Mouse (Mus musculus) heart, embryonic 10.5 days (tissue): Measurements from ENCODE around the gene Glis2. TPM values are rescaled to one million over a fixed set of nuclear protein-coding genes. Genes with fewer than 3 reads are reported as not detected.
A peak's percentile ranks its signal among the peaks of the same experiment; 100 is the strongest.

Experiments used
- DNase-seq: peaks from one replicate; pipeline ENCODE4 v3.0.0-alpha.2; 2017; ENCODE audit warnings: low spot score
- H3K27ac ChIP-seq: fragments of 300-500 bp; sonication (generic); 2 replicates; pipeline ENCODE4 v1.5.1; 2016; ENCODE audit warnings: mild to moderate bottlenecking
- H3K27me3 ChIP-seq: fragments of 300-500 bp; sonication (generic); 2 replicates; pipeline ENCODE4 v1.6.1; 2016; ENCODE audit warnings: mild to moderate bottlenecking; ENCODE audit not compliant: poor library complexity, insufficient read depth, severe bottlenecking
- H3K36me3 ChIP-seq: fragments of 300-500 bp; sonication (generic); 2 replicates; pipeline ENCODE4 v1.6.1; 2016; ENCODE audit warnings: mild to moderate bottlenecking, moderate library complexity
- H3K4me1 ChIP-seq: fragments of 300-500 bp; sonication (generic); 2 replicates; pipeline ENCODE4 v1.6.1; 2016; ENCODE audit warnings: mild to moderate bottlenecking
- H3K4me3 ChIP-seq: fragments of 300-500 bp; sonication (generic); 2 replicates; pipeline ENCODE4 v1.5.1; 2016; ENCODE audit warnings: mild to moderate bottlenecking, moderate library complexity
- H3K9me3 ChIP-seq: fragments of 300-500 bp; sonication (generic); 2 replicates; pipeline ENCODE4 v1.6.1; 2016; ENCODE audit warnings: mild to moderate bottlenecking, moderate library complexity
- WGBS: fragments of 180-500 bp; shearing (Covaris S2); methylation state at CpG from one replicate; pipeline ENCODE4 v1.1.7; 2016; 5-methylcytosine and 5-hydroxymethylcytosine counted together
- polyA plus RNA-seq: library from polyadenylated mRNA; unstranded; fragments of >200 nt; fragmentation: Nextera tagmentation; extraction: Ambion mirVana; gene quantifications from 2 replicates; pipeline ENCODE4 v1.2.1, GENCODE M21; 2016

Glis2 gene
- polyA plus RNA-seq, 1 experiment from 2014 or later: 20.7 TPM

GRCm38 (mm10) chr16:4638891-4639390 is 44.4 kb downstream of the Glis2 start:
- H3K27ac ChIP-seq: no peak overlapping the region
- no peak for DNase-seq
- H3K36me3 ChIP-seq: peaks cover 11% of the 10 kb centered on the region; the same call in 1 of the 2 replicates
- H3K4me1 ChIP-seq: peaks cover 69% of the 10 kb centered on the region
- no peaks in the 10 kb centered on the region for H3K27me3 ChIP-seq
- H3K9me3 ChIP-seq: no peaks in the 10 kb centered on the region
- H3K4me3 ChIP-seq: no peak overlapping the region
- WGBS: 68% methylated on average over 3 of the region's 3 CpGs

- peak within 1 kb of the TSS; percentile 87 for H3K27ac ChIP-seq
- WGBS: under 1% methylated on average over 22 of the region's 22 CpGs
- H3K9me3 ChIP-seq: no peaks in the 10 kb centered on the region
- peaks cover 71% of the 10 kb centered on the region for H3K4me1 ChIP-seq
- H3K4me3 ChIP-seq: peak within 1 kb of the TSS; percentile 69
- no peaks in the 10 kb centered on the region for H3K27me3 ChIP-seq
- peaks cover 4% of the 10 kb centered on the region; the same call in 1 of the 2 replicates for H3K36me3 ChIP-seq
- peak; percentile 97 for DNase-seq
Measured at GRCm38 (mm10) chr16:4639831-4640237, 45.3 kb downstream of the Glis2 start, which contains the start of the genes Vasn and Dnaja3. Gene Vasn, plus strand, starts transcription at chr16:4639941. Gene Dnaja3, plus strand, starts transcription at chr16:4639989.

DNA sequence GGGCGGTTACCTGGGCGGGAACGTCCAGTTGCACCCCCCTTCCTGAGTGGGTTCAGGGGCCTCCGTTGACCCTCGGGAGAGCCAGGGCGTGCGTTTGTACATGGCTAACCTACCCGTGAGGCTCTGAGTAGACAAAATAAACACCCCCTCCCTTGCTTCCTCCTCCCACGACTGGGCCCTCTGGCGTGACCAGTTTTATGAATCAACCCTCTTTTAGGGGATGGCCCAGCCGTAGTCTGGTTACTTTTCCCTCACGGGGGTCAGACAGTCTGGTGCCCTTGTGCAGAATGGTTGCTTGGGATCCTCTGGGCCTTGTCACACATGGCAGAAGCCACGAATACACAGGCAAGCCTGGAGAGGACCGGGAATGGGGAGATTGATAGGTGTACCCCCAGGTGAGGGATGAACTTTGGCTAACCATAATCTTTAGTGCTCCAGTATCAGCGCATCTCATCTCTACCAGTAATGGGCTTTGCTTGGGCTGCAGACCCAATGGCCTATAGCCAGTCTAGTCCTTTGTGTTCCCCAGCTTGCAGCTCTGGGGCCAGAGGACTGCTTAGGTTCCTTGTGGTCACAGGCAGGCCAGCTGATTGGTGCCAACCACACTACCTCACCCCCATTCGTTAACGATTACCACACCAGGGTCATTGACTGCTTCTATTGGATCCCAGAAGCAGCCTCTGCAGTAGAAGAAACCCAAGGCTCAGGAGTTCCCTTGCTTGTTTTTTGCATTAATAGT is 45.9 kb downstream of the Glis2 start:
- H3K27ac ChIP-seq: peak overlapping the region; percentile 87
- no peak for DNase-seq
- H3K36me3 ChIP-seq: peaks cover 4% of the 10 kb centered on the region; the same call in 1 of the 2 replicates
- peak overlapping the region; percentile 69 for H3K4me3 ChIP-seq
- H3K9me3 ChIP-seq: no peaks in the 10 kb centered on the region
- 6% methylated on average over 17 of the region's 17 CpGs for WGBS
- peaks cover 67% of the 10 kb centered on the region for H3K4me1 ChIP-seq
- H3K27me3 ChIP-seq: no peaks in the 10 kb centered on the region

DNA sequence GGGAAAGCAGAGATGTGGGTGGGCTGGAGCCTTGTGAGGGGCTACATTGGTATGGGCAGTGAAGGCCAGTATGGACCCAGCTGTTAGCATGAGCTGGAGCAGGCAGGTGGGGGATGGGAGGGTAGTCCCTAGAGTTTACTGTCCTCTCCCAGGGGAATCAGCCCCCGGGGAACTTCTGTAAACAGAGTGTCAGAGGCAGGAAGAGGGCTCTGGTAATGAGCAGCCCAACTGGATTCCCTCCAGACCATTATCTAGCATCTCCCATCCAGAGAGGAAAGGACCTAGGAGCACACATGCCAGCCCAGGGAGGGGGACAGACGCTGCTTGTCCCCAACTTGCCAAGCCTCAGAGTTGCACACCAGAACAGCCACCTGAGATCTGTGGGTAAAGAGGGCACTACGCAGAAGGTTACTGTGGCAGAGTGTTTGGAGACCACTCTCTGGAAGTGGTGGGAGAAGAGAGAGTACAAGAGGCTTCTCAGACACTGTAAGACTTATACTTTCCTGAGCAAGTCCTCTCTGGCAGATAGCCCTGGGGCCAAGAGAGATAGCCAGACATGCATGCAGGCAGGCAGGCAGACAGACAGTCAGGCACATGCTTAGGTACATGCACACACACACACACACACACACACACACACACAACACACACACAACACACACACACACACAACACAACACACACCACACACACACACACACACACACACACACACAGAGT is 46.8 kb downstream of the Glis2 start:
- DNase-seq: no peak

GRCm38 (mm10) chr16:4642190-4642589 is 47.7 kb downstream of the Glis2 start:
- Histone ChIP-seq H3K27ac (peak overlapping the region; percentile 87), H3K4me1 (peaks cover 75% of the 10 kb centered on the region), H3K4me3 (peak overlapping the region; percentile 69), H3K36me3 (peaks cover 4% of the 10 kb centered on the region; the same call in 1 of the 2 replicates), H3K27me3 (no peaks in the 10 kb centered on the region), H3K9me3 (no peaks in the 10 kb centered on the region)
- peak; percentile 94 for DNase-seq
- 15% methylated on average over 13 of the region's 13 CpGs for WGBS

More for the DNA sequence above, 46.8 kb downstream of the Glis2 start:
- Histone ChIP-seq H3K27me3 (no peaks in the 10 kb centered on the region), H3K9me3 (no peaks in the 10 kb centered on the region), H3K4me1 (peaks cover 66% of the 10 kb centered on the region), H3K4me3 (peak overlapping the region; percentile 69), H3K36me3 (peaks cover 4% of the 10 kb centered on the region; the same call in 1 of the 2 replicates), H3K27ac (peak overlapping the region; percentile 87)
- WGBS: 19% methylated on average over 3 of the region's 3 CpGs

GRCm38 (mm10) chr16:4642937-4643336 is 48.4 kb downstream of the Glis2 start:
- Histone ChIP-seq H3K36me3 (peaks cover 9% of the 10 kb centered on the region), H3K4me3 (peak overlapping the region; percentile 69), H3K27me3 (no peaks in the 10 kb centered on the region), H3K9me3 (no peaks in the 10 kb centered on the region), H3K4me1 (peaks cover 83% of the 10 kb centered on the region), H3K27ac (peak overlapping the region; percentile 87)
- no peak for DNase-seq
- WGBS: 80% methylated on average over 6 of the region's 6 CpGs

DNA sequence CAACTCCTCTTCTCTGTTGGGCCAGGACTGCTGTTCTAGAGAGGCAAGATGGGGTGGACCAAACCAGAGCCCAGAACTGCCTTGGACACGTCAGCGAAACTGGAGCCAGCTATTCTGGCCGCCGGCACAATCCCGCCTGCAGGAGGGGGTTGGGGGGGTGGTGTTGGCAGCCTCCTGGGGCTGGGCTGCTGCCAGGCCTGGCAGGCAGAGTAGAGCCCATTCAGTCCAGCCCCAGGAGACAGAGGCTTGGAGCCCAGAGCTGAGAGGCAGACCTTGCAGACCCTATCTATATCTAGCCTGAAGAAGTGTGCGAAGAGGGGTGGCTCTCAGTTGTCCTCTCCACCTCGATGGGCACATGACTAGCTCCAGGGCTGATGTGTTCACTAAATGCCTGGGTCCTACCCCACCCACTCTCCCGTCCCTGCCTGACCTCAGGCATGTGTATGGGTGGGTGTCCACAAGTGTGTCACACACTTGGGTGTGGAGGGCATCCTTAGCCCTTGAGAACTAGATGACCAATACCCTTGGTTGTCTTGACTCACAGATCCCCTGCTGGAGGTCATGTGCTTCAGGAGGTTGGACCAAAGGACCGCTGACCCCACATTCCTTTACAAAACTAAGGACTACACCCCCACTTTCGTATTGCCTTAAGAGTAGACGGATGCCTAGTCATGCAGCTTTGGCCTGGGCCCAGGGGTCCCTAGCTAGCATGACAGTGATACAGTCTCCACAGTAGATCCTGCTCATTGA is 49.3 kb downstream of the Glis2 start:
- Histone ChIP-seq H3K27ac (peak overlapping the region; percentile 87), H3K36me3 (peaks cover 18% of the 10 kb centered on the region), H3K4me1 (peaks cover 91% of the 10 kb centered on the region), H3K4me3 (no peak overlapping the region), H3K27me3 (no peaks in the 10 kb centered on the region), H3K9me3 (no peaks in the 10 kb centered on the region)
- 66% methylated on average over 11 of the region's 11 CpGs for WGBS
- no peak for DNase-seq

- no peak for DNase-seq
- peaks cover 36% of the 10 kb centered on the region for H3K36me3 ChIP-seq
- no peaks in the 10 kb centered on the region for H3K27me3 ChIP-seq
- H3K9me3 ChIP-seq: no peaks in the 10 kb centered on the region
- H3K27ac ChIP-seq: peak overlapping the region; percentile 75
- H3K4me3 ChIP-seq: no peak overlapping the region
- peaks cover 89% of the 10 kb centered on the region for H3K4me1 ChIP-seq
- 71% methylated on average over 4 of the region's 4 CpGs for WGBS
Measured at GRCm38 (mm10) chr16:4645867-4646266, 51.4 kb downstream of the Glis2 start.

DNA sequence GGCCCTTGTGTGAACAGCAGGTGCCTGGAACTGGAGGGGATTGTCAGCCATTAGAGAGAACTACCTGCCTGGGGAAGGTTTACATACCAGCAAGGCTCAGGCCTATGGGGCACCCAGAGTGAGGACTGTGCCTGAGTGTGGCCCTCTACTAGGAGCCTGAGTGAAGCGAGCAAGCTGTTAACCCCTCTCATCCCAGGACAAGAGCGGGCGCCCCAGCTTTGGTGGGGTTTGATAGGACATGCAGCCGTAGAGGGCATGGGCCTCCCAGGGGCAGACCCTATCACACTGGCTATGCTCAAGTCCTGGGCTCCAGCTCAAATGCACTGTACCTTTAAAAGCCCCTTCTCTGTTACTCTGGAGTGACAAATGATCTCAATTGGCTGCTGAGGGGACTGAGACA is 52.3 kb downstream of the Glis2 start:
- peaks cover 46% of the 10 kb centered on the region for H3K36me3 ChIP-seq
- peak overlapping the region; percentile 25; the same call in 1 of the 2 replicates for H3K4me3 ChIP-seq
- peak overlapping the region; percentile 75 for H3K27ac ChIP-seq
- H3K27me3 ChIP-seq: no peaks in the 10 kb centered on the region
- WGBS: 64% methylated on average over 4 of the region's 4 CpGs
- DNase-seq: no peak
- peaks cover 88% of the 10 kb centered on the region for H3K4me1 ChIP-seq
- H3K9me3 ChIP-seq: no peaks in the 10 kb centered on the region

- DNase-seq: no peak
- Histone ChIP-seq H3K4me1 (peaks cover 88% of the 10 kb centered on the region), H3K27ac (peak overlapping the region; percentile 75), H3K27me3 (no peaks in the 10 kb centered on the region), H3K36me3 (peaks cover 54% of the 10 kb centered on the region), H3K9me3 (no peaks in the 10 kb centered on the region), H3K4me3 (peak overlapping the region; percentile 25; the same call in 1 of the 2 replicates)
- 52% methylated on average over 13 of the region's 13 CpGs for WGBS
Measured at GRCm38 (mm10) chr16:4647651-4648141, 53.2 kb downstream of the Glis2 start.

- no peak overlapping the region for H3K27ac ChIP-seq
- H3K4me3 ChIP-seq: no peak overlapping the region
- H3K36me3 ChIP-seq: peaks cover 63% of the 10 kb centered on the region
- WGBS: 88% methylated on average over 28 of the region's 28 CpGs
- no peak for DNase-seq
- H3K27me3 ChIP-seq: no peaks in the 10 kb centered on the region
- peaks cover 88% of the 10 kb centered on the region for H3K4me1 ChIP-seq
- no peaks in the 10 kb centered on the region for H3K9me3 ChIP-seq
Measured at GRCm38 (mm10) chr16:4648416-4649023, 54.0 kb downstream of the Glis2 start.

- Histone ChIP-seq H3K36me3 (peaks cover 63% of the 10 kb centered on the region), H3K4me1 (peaks cover 87% of the 10 kb centered on the region)
- no peak for DNase-seq
Measured at GRCm38 (mm10) chr16:4649211-4649610, 54.7 kb downstream of the Glis2 start.

More at GRCm38 (mm10) chr16:4649211-4649610, 54.7 kb downstream of the Glis2 start:
- Histone ChIP-seq H3K27ac (no peak overlapping the region), H3K4me3 (no peak overlapping the region), H3K27me3 (no peaks in the 10 kb centered on the region), H3K9me3 (no peaks in the 10 kb centered on the region)
- WGBS: 88% methylated on average over 5 of the region's 5 CpGs
